Mouse (Mus musculus) heart, postnatal 0 days (tissue): ENCODE results near the gene Adamts16.

Experiments used
- CTCF ChIP-seq: IDR thresholded peaks from 2 replicates; pipeline ENCODE4 v1.5.1; 2016; ENCODE audit warnings: antibody characterized with exemption, control low read depth, low read depth
- EP300 ChIP-seq: IDR thresholded peaks from 2 replicates; pipeline ENCODE4 v1.6.1; 2016; ENCODE audit warnings: antibody characterized with exemption, low read depth

GRCm38 (mm10) chr13:70738781-70739180, 102.8 kb downstream of the Adamts16 start:
- no peak for TF ChIP-seq EP300
- no peak for TF ChIP-seq CTCF
